8 mouse cellular contexts compared by ENCODE assay signal in genomic region chr11:120948861-120949851, GRCm38 (mm10). TPM values are rescaled to one million over a fixed set of nuclear protein-coding genes. Genes with fewer than 3 reads are reported as not detected.
DNase-seq lines count a peak whose midpoint lies in the region; ATAC-seq and TF ChIP-seq lines count a peak whose summit lies in the region.

No protein-coding gene starts in this region.

- no peak for TF ChIP-seq CTCF in E14TG2a.4 (conservative IDR thresholded peaks at IDR 0.05; ENCODE audit: low read length)
- no peak for TF ChIP-seq CTCF in forebrain, postnatal 0 days (IDR thresholded peaks at IDR 0.05; ENCODE audit: low read depth)
- no peak for TF ChIP-seq CTCF in hindbrain, postnatal 0 days (IDR thresholded peaks at IDR 0.05; ENCODE audit: low read depth)
- no peak for TF ChIP-seq CTCF in cerebellum, adult 2 months (IDR thresholded peaks at IDR 0.05; ENCODE audit: borderline replicate concordance, insufficient read depth, low read depth, low read length)

- peak overlapping the region; percentile 18 for H3K9ac ChIP-seq in forebrain, postnatal 0 days
- 0 out of 2 replicates have a peak overlapping the region, but pooled peaks have one; percentile 14 for H3K9ac ChIP-seq in hindbrain, postnatal 0 days (replicated peaks; ENCODE audit: low read length)
- H3K9ac ChIP-seq in lung, embryonic 16.5 days (ENCODE audit: low read length), result peak overlapping the region; percentile 67

- intact Hi-C loops in left cerebral cortex, postnatal 36 days (cut with DNase I), result no loop called here

- peak; percentile 25 for ATAC-seq in forebrain, postnatal 0 days
- peak; percentile 20; the same call in 1 of the 2 replicates for ATAC-seq in hindbrain, postnatal 0 days
- ATAC-seq in lung, embryonic 16.5 days (ENCODE audit: low read depth), result peak; percentile 59

- H3K4me3 ChIP-seq in E14TG2a.4 (replicated peaks; ENCODE audit: low read length), result peak overlapping the region; percentile 93
- H3K4me3 ChIP-seq in forebrain, postnatal 0 days (ENCODE audit: low read depth, low read length), result peak overlapping the region; percentile 35
- peak overlapping the region; percentile 31 for H3K4me3 ChIP-seq in hindbrain, postnatal 0 days (ENCODE audit: low read length)
- H3K4me3 ChIP-seq in lung, embryonic 16.5 days (ENCODE audit: low read length), result peak overlapping the region; percentile 55
- no peak overlapping the region for H3K4me3 ChIP-seq in cerebellum, adult 2 months (replicated peaks; ENCODE audit: insufficient read depth, low read depth, low read length)

- no peak for TF ChIP-seq POLR2A in cerebellum, adult 2 months (IDR thresholded peaks at IDR 0.05; ENCODE audit: borderline replicate concordance, insufficient read depth, low read length)

- no peak overlapping the region for H3K27ac ChIP-seq in forebrain, postnatal 0 days (ENCODE audit: low read depth, low read length)
- H3K27ac ChIP-seq in hindbrain, postnatal 0 days, result no peak overlapping the region
- H3K27ac ChIP-seq in lung, embryonic 16.5 days (ENCODE audit: low read length), result 0 out of 2 replicates have a peak overlapping the region, but pooled peaks have one; percentile 15
- H3K27ac ChIP-seq in cerebellum, adult 2 months (ENCODE audit: insufficient read depth, low read length), result no peak overlapping the region

- 4% methylated on average over 71 of the region's 75 CpGs for WGBS in forebrain, postnatal 0 days
- WGBS in hindbrain, postnatal 0 days, result 2% methylated on average over 71 of the region's 75 CpGs
- 2% methylated on average over 68 of the region's 75 CpGs for WGBS in lung, embryonic 16.5 days
- WGBS in cerebellum, adult 2 months, result 8% methylated on average over 75 of the region's 75 CpGs

- H3K36me3 ChIP-seq in E14TG2a.4 (ENCODE audit: insufficient read depth, low read length), result peaks cover 36% of the 10 kb centered on the region
- no peaks in the 10 kb centered on the region for H3K36me3 ChIP-seq in forebrain, postnatal 0 days (ENCODE audit: insufficient read depth)
- H3K36me3 ChIP-seq in hindbrain, postnatal 0 days (ENCODE audit: insufficient read depth, low read length), result no peaks in the 10 kb centered on the region
- no peaks in the 10 kb centered on the region for H3K36me3 ChIP-seq in lung, embryonic 16.5 days (ENCODE audit: control insufficient read depth, insufficient read depth, low read length)

- H3K9me3 ChIP-seq in E14TG2a.4 (ENCODE audit: low read length), result no peaks in the 10 kb centered on the region
- H3K9me3 ChIP-seq in forebrain, postnatal 0 days (ENCODE audit: low read length), result no peaks in the 10 kb centered on the region
- no peaks in the 10 kb centered on the region for H3K9me3 ChIP-seq in hindbrain, postnatal 0 days (ENCODE audit: low read length)
- no peaks in the 10 kb centered on the region for H3K9me3 ChIP-seq in lung, embryonic 16.5 days (ENCODE audit: control insufficient read depth, low read length)

- H3K27me3 ChIP-seq in E14TG2a.4 (ENCODE audit: insufficient read depth, low read length), result peaks cover 32% of the 10 kb centered on the region
- peaks cover 18% of the 10 kb centered on the region for H3K27me3 ChIP-seq in forebrain, postnatal 0 days (ENCODE audit: insufficient read depth, low read length)
- H3K27me3 ChIP-seq in hindbrain, postnatal 0 days (ENCODE audit: insufficient read depth, low read length), result peaks cover 23% of the 10 kb centered on the region
- H3K27me3 ChIP-seq in lung, embryonic 16.5 days (ENCODE audit: control insufficient read depth, insufficient read depth, low read depth, low read length), result no peaks in the 10 kb centered on the region
- no peaks in the 10 kb centered on the region; the same call in 1 of the 2 replicates for H3K27me3 ChIP-seq in cerebellum, adult 2 months (ENCODE audit: control insufficient read depth, insufficient read depth, low read length)

- peaks cover 82% of the 10 kb centered on the region for H3K4me1 ChIP-seq in E14TG2a.4 (replicated peaks; ENCODE audit: low read depth, low read length)
- no peaks in the 10 kb centered on the region for H3K4me1 ChIP-seq in forebrain, postnatal 0 days (ENCODE audit: insufficient read depth)
- peaks cover 10% of the 10 kb centered on the region; the same call in 1 of the 2 replicates for H3K4me1 ChIP-seq in hindbrain, postnatal 0 days (ENCODE audit: insufficient read depth, low read length)
- peaks cover 25% of the 10 kb centered on the region for H3K4me1 ChIP-seq in lung, embryonic 16.5 days (replicated peaks; ENCODE audit: control insufficient read depth, insufficient read depth, low read length)
- no peaks in the 10 kb centered on the region for H3K4me1 ChIP-seq in cerebellum, adult 2 months (ENCODE audit: control insufficient read depth, insufficient read depth, low read length)

- DNase-seq in T-cell, adult 2 months (ENCODE audit: low spot score), result peak; percentile 41
- no peak for DNase-seq in forebrain, postnatal 0 days
- DNase-seq in hindbrain, postnatal 0 days (ENCODE audit: low spot score), result peak; percentile 37
- peak; percentile 41 for DNase-seq in retina, adult 2 months (ENCODE audit: low read depth, low spot score)
- no peak for DNase-seq in left cerebral cortex, postnatal 36 days (ENCODE audit: low spot score in 2 of 2)
- DNase-seq in cerebellum, adult 2 months, result no peak

- H3K4me2 ChIP-seq in forebrain, postnatal 0 days (ENCODE audit: low read depth), result peak overlapping the region; percentile 50
- H3K4me2 ChIP-seq in hindbrain, postnatal 0 days (ENCODE audit: low read depth, low read length), result peak overlapping the region; percentile 53
- H3K4me2 ChIP-seq in lung, embryonic 16.5 days (ENCODE audit: low read depth, low read length), result peak overlapping the region; percentile 78

RNA-seq across cellular contexts. Expression of gene Slc16a3, which starts 0.9 kb away (rescaled TPM):
- total RNA-seq in forebrain, postnatal 0 days (2014; rRNA removed), result 7.2 and 9.0 TPM in 2 replicates
- polyA plus RNA-seq in forebrain, postnatal 0 days (2015; fragmentation: Nextera tagmentation; extraction: Ambion mirVana), result 2.6 and 3.6 TPM in 2 replicates
- total RNA-seq in hindbrain, postnatal 0 days (2014; rRNA removed), result 22.9 and 24.9 TPM in 2 replicates
- 6.4 and 7.8 TPM in 2 replicates for polyA plus RNA-seq in hindbrain, postnatal 0 days (2015; fragmentation: Nextera tagmentation; extraction: Ambion mirVana)
- polyA plus RNA-seq in lung, embryonic 16.5 days (2015; fragmentation: Nextera tagmentation; extraction: Ambion mirVana), result 52.2 and 62.5 TPM in 2 replicates
- 1 to 10 TPM; 3.5 to 5.5 TPM for total RNA-seq in left cerebral cortex, postnatal 36 days (2021)
- polyA plus RNA-seq in cerebellum, adult 2 months (2012; rRNA removed), result 1.6 and 1.9 TPM in 2 replicates

RNA-seq across cellular contexts. Expression of gene Ccdc57, which starts 16.5 kb away (rescaled TPM):
- 8.8 and 11.6 TPM in 2 replicates for total RNA-seq in forebrain, postnatal 0 days (2014; rRNA removed)
- 4.9 and 6.9 TPM in 2 replicates for polyA plus RNA-seq in forebrain, postnatal 0 days (2015; fragmentation: Nextera tagmentation; extraction: Ambion mirVana)
- 4.2 and 7.1 TPM in 2 replicates for total RNA-seq in hindbrain, postnatal 0 days (2014; rRNA removed)
- 4.8 and 5.6 TPM in 2 replicates for polyA plus RNA-seq in hindbrain, postnatal 0 days (2015; fragmentation: Nextera tagmentation; extraction: Ambion mirVana)
- polyA plus RNA-seq in lung, embryonic 16.5 days (2015; fragmentation: Nextera tagmentation; extraction: Ambion mirVana), result 6.4 TPM in 2 replicates
- total RNA-seq in left cerebral cortex, postnatal 36 days (2021), result 10 to 100 TPM in 1 of 2 experiments, 1 to 10 TPM in 1; 6.2 to 10.7 TPM
- 4.4 TPM in 2 replicates for polyA plus RNA-seq in cerebellum, adult 2 months (2012; rRNA removed)

RNA-seq across cellular contexts. Expression of gene Csnk1d, which starts 42.0 kb away (rescaled TPM):
- 77.9 and 107 TPM in 2 replicates for total RNA-seq in forebrain, postnatal 0 days (2014; rRNA removed)
- polyA plus RNA-seq in forebrain, postnatal 0 days (2015; fragmentation: Nextera tagmentation; extraction: Ambion mirVana), result 84.8 and 108 TPM in 2 replicates
- total RNA-seq in hindbrain, postnatal 0 days (2014; rRNA removed), result 95.2 and 100 TPM in 2 replicates
- polyA plus RNA-seq in hindbrain, postnatal 0 days (2015; fragmentation: Nextera tagmentation; extraction: Ambion mirVana), result 97.7 and 102 TPM in 2 replicates
- 120 and 121 TPM in 2 replicates for polyA plus RNA-seq in lung, embryonic 16.5 days (2015; fragmentation: Nextera tagmentation; extraction: Ambion mirVana)
- total RNA-seq in left cerebral cortex, postnatal 36 days (2021), result 100 to 1,000 TPM; 113 to 115 TPM
- 110 and 111 TPM in 2 replicates for polyA plus RNA-seq in cerebellum, adult 2 months (2012; rRNA removed)

Comparison
In these comparisons a context has a peak if more than half of its experiments do, and no peak if none do; other contexts are left out.
1. DNase-seq: peak in T-cell, adult 2 months (single experiment), hindbrain, postnatal 0 days (single experiment) and retina, adult 2 months (single experiment); none in forebrain, postnatal 0 days (single experiment), left cerebral cortex, postnatal 36 days (0 of 2) and cerebellum, adult 2 months (0 of 2).
2. H3K9ac ChIP-seq: peak in every context shown above with its lines; median percentile 67 in lung, embryonic 16.5 days; 18 in forebrain, postnatal 0 days; 14 in hindbrain, postnatal 0 days.
3. Peak in every context shown above with its lines, with median percentiles within 50 percentile points of each other: ATAC-seq and H3K4me2 ChIP-seq.